Mouse (Mus musculus) C2C12 (cell line): ENCODE data around the gene Sh3pxd2a.

ENCODE experiments used
- CEBPB ChIP-seq: IDR thresholded peaks from one replicate; pipeline ENCODE4 v1.6.1; 2011; ENCODE audit warnings: low read depth, mild to moderate bottlenecking, control low read depth, moderate library complexity
- CTCF ChIP-seq: IDR thresholded peaks from one replicate; pipeline ENCODE4 v1.5.1; 2011; ENCODE audit not compliant: control insufficient read depth, insufficient read depth, insufficient read length
- MAX ChIP-seq: IDR thresholded peaks from one replicate; pipeline ENCODE4 v1.6.1; 2011; ENCODE audit warnings: mild to moderate bottlenecking, control low read depth
- MYOD1 ChIP-seq: IDR thresholded peaks from one replicate; pipeline ENCODE4 v1.6.1; 2011; ENCODE audit warnings: low read depth; ENCODE audit not compliant: control insufficient read depth, insufficient read length
- USF1 ChIP-seq: IDR thresholded peaks from one replicate; pipeline ENCODE4 v1.6.1; 2011; ENCODE audit warnings: low read depth, mild to moderate bottlenecking, control low read depth, moderate library complexity

DNA sequence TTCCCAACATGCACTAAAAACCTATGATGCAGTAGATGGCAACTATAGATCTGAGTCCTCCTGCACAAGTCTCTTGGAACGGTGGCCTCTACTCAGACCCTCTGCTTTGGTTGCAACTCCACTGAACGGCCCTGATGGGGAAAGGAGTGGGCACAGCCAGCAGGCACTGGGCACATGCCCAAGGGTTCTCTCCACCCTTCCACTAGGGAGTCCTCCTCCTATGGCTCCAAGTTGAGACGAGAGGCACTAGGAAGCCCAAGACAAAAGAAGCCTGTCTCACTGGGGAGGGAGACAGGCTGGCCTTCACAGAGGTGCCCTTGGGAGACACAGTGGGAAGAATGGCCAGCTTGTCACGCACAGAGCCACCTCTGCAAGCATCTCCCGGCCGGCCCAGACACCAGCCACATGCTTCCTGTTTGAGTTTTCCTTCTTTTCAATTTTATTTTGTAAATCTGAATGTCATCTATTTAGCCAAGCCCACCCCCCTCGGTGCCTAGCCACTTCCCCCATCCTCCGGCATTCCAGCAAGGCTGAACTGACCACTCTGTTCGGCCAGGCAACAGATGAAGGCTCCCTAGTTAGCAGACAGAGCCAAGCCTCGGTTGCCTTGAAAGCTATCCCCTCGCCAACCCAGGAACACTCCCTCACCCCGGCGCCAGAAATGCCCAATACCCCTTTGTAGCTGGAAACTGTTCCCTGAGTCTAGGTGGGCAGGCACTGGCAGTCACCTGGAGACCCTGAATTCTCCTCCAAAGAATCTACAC lies 49.9 kb downstream of the Sh3pxd2a start:
- TF ChIP-seq MAX, result no peak
- TF ChIP-seq CTCF, result no peak
- TF ChIP-seq MYOD1, result no peak
- no peak for TF ChIP-seq CEBPB
- TF ChIP-seq USF1, result no peak
